Mouse (Mus musculus): ENCODE measurements around the gene Sash1. TPM values are rescaled to one million over a fixed set of nuclear protein-coding genes. Genes with fewer than 3 reads are reported as not detected.

Sash1 gene
- polyA plus RNA-seq, 1 experiment from 2014 or later: 6.2 TPM

DNA sequence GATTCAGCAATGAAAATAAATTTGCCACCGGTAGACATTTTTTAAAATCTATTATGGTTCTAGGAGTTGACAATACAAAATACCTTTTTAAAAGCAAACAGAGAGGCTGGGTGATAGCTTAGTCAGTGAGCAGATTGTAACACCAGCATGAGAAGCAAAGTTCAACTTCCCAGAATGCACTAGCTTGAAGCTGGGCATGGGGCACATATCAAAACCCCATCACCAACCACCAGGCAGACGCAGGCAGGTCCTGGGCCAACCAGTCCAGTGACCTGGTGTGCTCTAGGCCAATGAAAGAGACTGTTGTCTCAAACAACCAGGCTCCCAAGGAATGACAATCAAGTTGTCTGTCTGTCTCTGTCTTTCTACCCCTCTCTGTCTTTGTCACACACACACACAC lies 98.6 kb downstream of the Sash1 start:
- Histone ChIP-seq H3K27me3 (replicated peaks; ENCODE audit: control insufficient read depth, insufficient read depth, low read length) (no peaks in the 10 kb centered on the region), H3K4me1 (ENCODE audit: control insufficient read depth, insufficient read depth, low read length) (0 out of 2 replicates have a peak, but pooled peaks cover 4% of the 10 kb centered on the region), H3K9ac (ENCODE audit: low read depth, low read length) (no peak overlapping the region), H3K27ac (replicated peaks; ENCODE audit: low read depth, low read length) (no peak overlapping the region), H3K4me3 (ENCODE audit: low read depth, low read length) (no peak overlapping the region), H3K4me2 (ENCODE audit: low read depth, low read length) (no peak overlapping the region), H3K36me3 (ENCODE audit: control insufficient read depth, insufficient read depth, low read length) (peaks cover 3% of the 10 kb centered on the region; the same call in 1 of the 2 replicates), H3K9me3 (ENCODE audit: control insufficient read depth, low read length) (no peaks in the 10 kb centered on the region)
- ATAC-seq (ENCODE audit: low read depth): no peak
- WGBS: 61% methylated on average over 2 of the region's 2 CpGs
- DNase-seq (ENCODE audit: low spot score): no peak

DNA sequence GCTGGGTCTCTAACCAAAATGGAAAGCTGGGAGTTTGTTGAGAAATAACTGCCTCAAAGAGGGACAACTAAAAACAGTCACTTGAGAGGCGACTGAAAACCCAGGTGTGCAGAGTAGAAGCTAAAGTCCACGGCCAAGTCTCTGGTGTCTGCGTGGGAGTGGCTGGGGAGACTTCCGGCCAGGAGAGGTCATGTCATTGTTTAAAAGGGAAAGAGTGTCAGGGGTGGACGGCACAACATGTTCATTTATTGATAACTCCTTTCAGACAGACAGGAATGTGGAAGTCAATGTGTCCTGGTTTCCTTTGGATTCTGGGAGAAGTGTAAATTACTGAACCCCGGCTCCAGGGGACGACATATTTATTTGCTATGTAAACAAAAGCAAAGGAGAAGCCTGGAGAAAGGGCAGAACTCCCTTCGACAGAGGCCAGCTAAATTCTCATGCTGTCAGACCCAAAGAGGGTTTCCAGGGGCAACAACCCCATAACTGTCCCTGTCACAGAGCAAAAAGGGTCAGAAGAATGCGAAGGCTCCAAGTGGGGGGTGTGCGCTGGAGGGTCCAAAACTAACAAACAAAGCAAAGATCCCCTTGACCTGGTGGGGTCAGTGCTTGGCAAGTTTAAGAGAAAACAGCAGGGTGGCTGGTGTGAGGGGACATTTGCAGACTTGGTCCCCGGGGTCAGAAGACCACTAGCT lies 100.3 kb downstream of the Sash1 start:
- Histone ChIP-seq H3K4me3 (ENCODE audit: low read depth, low read length) (no peak overlapping the region), H3K27ac (replicated peaks; ENCODE audit: low read depth, low read length) (no peak overlapping the region), H3K36me3 (ENCODE audit: control insufficient read depth, insufficient read depth, low read length) (peaks cover 4% of the 10 kb centered on the region; the same call in 1 of the 2 replicates), H3K4me1 (ENCODE audit: control insufficient read depth, insufficient read depth, low read length) (0 out of 2 replicates have a peak, but pooled peaks cover 4% of the 10 kb centered on the region), H3K9me3 (ENCODE audit: control insufficient read depth, low read length) (no peaks in the 10 kb centered on the region), H3K4me2 (ENCODE audit: low read depth, low read length) (no peak overlapping the region), H3K9ac (ENCODE audit: low read depth, low read length) (no peak overlapping the region), H3K27me3 (replicated peaks; ENCODE audit: control insufficient read depth, insufficient read depth, low read length) (no peaks in the 10 kb centered on the region)
- 47% methylated on average over 11 of the region's 11 CpGs for WGBS
- DNase-seq (ENCODE audit: low spot score): no peak
- no peak for ATAC-seq (ENCODE audit: low read depth)

DNA sequence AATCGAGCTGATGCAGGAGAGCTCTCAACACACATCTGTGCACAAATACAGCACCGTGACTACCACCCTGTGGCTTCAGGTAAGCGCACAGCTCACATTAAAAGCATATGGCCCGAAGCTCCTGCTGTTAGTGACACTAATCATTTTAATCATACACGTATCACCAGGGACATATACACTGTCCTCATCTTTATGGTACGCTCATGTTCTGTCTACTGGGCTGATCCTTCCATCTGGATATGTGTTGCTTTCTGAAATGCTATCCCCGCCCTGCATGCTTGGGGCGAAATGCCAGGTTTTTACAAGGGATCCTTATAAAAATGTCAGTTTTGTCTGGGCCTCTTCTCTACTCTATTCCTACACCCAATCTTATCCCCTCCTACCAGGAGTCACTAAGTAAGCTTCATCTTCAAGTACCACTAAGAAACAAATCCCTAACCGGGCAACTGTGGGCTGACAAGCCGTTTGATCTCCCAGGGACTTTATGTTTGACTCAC lies 103.9 kb downstream of the Sash1 start:
- Histone ChIP-seq H3K36me3 (ENCODE audit: control insufficient read depth, insufficient read depth, low read length) (peaks cover 14% of the 10 kb centered on the region), H3K27me3 (replicated peaks; ENCODE audit: control insufficient read depth, insufficient read depth, low read length) (no peaks in the 10 kb centered on the region), H3K27ac (replicated peaks; ENCODE audit: low read depth, low read length) (no peak overlapping the region), H3K9ac (ENCODE audit: low read depth, low read length) (no peak overlapping the region), H3K4me1 (ENCODE audit: control insufficient read depth, insufficient read depth, low read length) (0 out of 2 replicates have a peak, but pooled peaks cover 4% of the 10 kb centered on the region), H3K9me3 (ENCODE audit: control insufficient read depth, low read length) (no peaks in the 10 kb centered on the region), H3K4me2 (ENCODE audit: low read depth, low read length) (no peak overlapping the region), H3K4me3 (ENCODE audit: low read depth, low read length) (no peak overlapping the region)
- 57% methylated on average over 10 of the region's 10 CpGs for WGBS
- no peak for ATAC-seq (ENCODE audit: low read depth)
- peak; percentile 60 for DNase-seq (ENCODE audit: low spot score)

DNA sequence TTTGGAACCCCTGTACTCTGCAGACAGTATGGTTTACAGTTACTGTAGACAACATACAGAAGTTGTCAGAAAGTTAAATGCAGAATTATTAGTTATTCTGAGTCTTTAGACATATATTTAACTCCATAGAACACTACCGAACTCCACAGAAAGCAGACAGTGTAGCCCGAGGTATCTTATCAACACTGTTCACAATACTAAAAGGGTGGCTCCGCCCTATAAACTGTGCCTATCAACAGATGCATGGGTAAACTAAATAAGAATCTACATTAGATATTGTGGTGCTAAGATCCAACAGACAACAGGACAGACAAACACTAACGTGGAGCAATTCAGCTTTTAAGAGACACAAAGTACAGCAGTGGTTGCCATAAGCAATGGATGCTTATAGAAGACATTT lies 106.0 kb downstream of the Sash1 start:
- no peak for ATAC-seq (ENCODE audit: low read depth)
- peaks cover 20% of the 10 kb centered on the region for H3K36me3 ChIP-seq (ENCODE audit: control insufficient read depth, insufficient read depth, low read length)
- no peak overlapping the region for H3K4me3 ChIP-seq (ENCODE audit: low read depth, low read length)
- no peaks in the 10 kb centered on the region for H3K9me3 ChIP-seq (ENCODE audit: control insufficient read depth, low read length)
- DNase-seq (ENCODE audit: low spot score): no peak
- no peak overlapping the region for H3K4me2 ChIP-seq (ENCODE audit: low read depth, low read length)
- no peak overlapping the region for H3K9ac ChIP-seq (ENCODE audit: low read depth, low read length)
- 98% methylated on average over 4 of the region's 4 CpGs for WGBS
- H3K4me1 ChIP-seq (ENCODE audit: control insufficient read depth, insufficient read depth, low read length): no peaks in the 10 kb centered on the region
- H3K27me3 ChIP-seq (replicated peaks; ENCODE audit: control insufficient read depth, insufficient read depth, low read length): no peaks in the 10 kb centered on the region
- H3K27ac ChIP-seq (replicated peaks; ENCODE audit: low read depth, low read length): no peak overlapping the region

DNA sequence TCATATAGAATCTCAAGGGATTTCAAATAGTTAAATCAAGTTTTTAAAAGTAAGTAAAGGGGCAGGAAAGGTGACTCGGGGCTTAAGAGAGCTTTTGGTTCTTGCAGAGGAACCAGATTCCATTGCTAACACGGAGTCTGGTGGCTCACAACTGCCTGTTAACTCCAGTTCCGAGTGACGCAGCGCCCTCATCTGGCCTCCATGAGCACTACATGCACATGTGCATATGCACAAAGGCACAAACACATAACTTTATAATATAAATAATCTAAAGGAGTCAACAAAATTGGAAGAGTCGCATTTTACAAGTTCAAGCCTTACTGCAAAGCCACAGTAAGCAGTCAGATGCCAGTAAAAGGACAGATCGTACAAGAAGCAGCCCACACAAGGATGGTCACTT lies 107.0 kb downstream of the Sash1 start:
- 89% methylated on average over 7 of the region's 7 CpGs for WGBS
- Histone ChIP-seq H3K9me3 (ENCODE audit: control insufficient read depth, low read length) (no peaks in the 10 kb centered on the region), H3K27ac (replicated peaks; ENCODE audit: low read depth, low read length) (no peak overlapping the region), H3K4me1 (ENCODE audit: control insufficient read depth, insufficient read depth, low read length) (no peaks in the 10 kb centered on the region), H3K4me2 (ENCODE audit: low read depth, low read length) (no peak overlapping the region), H3K9ac (ENCODE audit: low read depth, low read length) (no peak overlapping the region), H3K4me3 (ENCODE audit: low read depth, low read length) (no peak overlapping the region), H3K36me3 (ENCODE audit: control insufficient read depth, insufficient read depth, low read length) (peaks cover 20% of the 10 kb centered on the region), H3K27me3 (replicated peaks; ENCODE audit: control insufficient read depth, insufficient read depth, low read length) (no peaks in the 10 kb centered on the region)
- no peak for DNase-seq (ENCODE audit: low spot score)
- ATAC-seq (ENCODE audit: low read depth): no peak

DNA sequence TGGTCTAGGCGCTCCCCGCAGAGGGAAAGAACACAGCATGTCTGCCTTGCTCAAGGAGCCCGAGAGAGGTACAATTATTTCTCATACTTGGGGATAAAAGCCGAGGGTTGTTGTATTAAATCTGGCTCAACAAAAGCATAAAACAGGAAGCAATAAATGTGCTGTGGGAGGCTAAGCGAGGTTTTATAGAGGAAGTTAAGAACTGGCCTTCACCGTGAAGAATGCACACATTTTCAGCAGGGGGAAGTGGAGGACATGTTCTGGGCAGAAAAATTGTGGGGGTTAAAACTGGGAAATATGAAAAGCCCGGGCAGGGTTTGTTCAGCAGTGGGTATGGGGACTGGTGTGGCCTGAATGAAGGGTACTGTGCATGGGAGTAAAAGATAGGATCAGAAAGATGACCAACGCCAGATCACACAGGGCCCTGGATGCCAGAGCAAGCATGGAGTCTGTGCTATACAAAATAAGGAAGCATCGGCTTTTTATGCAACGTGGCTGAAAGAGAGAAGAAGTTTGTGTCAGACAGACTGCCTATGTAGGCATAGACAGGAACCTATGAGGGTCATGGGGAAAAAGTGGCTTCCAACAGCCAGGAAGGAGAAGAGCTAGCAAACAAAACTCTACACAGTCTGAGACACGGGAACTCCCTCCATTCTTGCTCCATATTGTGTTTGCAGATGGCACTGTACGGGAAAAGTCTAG lies 108.2 kb downstream of the Sash1 start:
- H3K27ac ChIP-seq (replicated peaks; ENCODE audit: low read depth, low read length): no peak overlapping the region
- no peak overlapping the region for H3K4me2 ChIP-seq (ENCODE audit: low read depth, low read length)
- H3K27me3 ChIP-seq (replicated peaks; ENCODE audit: control insufficient read depth, insufficient read depth, low read length): no peaks in the 10 kb centered on the region
- H3K9me3 ChIP-seq (ENCODE audit: control insufficient read depth, low read length): no peaks in the 10 kb centered on the region
- 89% methylated on average over 12 of the region's 12 CpGs for WGBS
- ATAC-seq (ENCODE audit: low read depth) (no peak), DNase-seq (ENCODE audit: low spot score) (no peak)
- H3K36me3 ChIP-seq (ENCODE audit: control insufficient read depth, insufficient read depth, low read length): peaks cover 20% of the 10 kb centered on the region
- no peak overlapping the region for H3K4me3 ChIP-seq (ENCODE audit: low read depth, low read length)
- no peak overlapping the region for H3K9ac ChIP-seq (ENCODE audit: low read depth, low read length)
- H3K4me1 ChIP-seq (ENCODE audit: control insufficient read depth, insufficient read depth, low read length): no peaks in the 10 kb centered on the region

DNA sequence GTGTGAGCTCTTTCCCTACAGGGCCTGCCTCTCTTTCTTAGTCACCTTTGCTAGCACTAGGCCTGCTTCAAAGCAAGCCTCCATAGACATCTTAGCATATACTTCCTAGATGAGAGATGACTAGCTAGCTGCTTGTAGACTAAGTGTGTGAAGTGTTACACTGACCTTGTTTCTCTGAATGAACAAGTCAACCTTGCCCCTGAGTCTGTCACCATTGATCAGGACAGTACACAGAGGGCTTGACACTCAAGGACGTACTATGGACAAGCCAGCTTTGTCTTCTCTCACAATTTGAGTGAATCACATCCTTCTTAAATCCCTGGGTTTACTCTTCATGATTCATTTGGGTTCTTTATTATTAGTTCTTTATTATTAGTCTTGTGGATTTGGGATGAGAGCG lies 109.1 kb downstream of the Sash1 start:
- H3K4me1 ChIP-seq (ENCODE audit: control insufficient read depth, insufficient read depth, low read length): no peaks in the 10 kb centered on the region
- no peak for DNase-seq (ENCODE audit: low spot score)
- no peak overlapping the region for H3K4me2 ChIP-seq (ENCODE audit: low read depth, low read length)
- no peaks in the 10 kb centered on the region for H3K9me3 ChIP-seq (ENCODE audit: control insufficient read depth, low read length)
- no peak overlapping the region for H3K9ac ChIP-seq (ENCODE audit: low read depth, low read length)
- no peaks in the 10 kb centered on the region for H3K27me3 ChIP-seq (replicated peaks; ENCODE audit: control insufficient read depth, insufficient read depth, low read length)
- H3K4me3 ChIP-seq (ENCODE audit: low read depth, low read length): no peak overlapping the region
- peaks cover 20% of the 10 kb centered on the region for H3K36me3 ChIP-seq (ENCODE audit: control insufficient read depth, insufficient read depth, low read length)
- WGBS: 91% methylated on average over 2 of the region's 2 CpGs
- no peak overlapping the region for H3K27ac ChIP-seq (replicated peaks; ENCODE audit: low read depth, low read length)
- no peak for ATAC-seq (ENCODE audit: low read depth)

DNA sequence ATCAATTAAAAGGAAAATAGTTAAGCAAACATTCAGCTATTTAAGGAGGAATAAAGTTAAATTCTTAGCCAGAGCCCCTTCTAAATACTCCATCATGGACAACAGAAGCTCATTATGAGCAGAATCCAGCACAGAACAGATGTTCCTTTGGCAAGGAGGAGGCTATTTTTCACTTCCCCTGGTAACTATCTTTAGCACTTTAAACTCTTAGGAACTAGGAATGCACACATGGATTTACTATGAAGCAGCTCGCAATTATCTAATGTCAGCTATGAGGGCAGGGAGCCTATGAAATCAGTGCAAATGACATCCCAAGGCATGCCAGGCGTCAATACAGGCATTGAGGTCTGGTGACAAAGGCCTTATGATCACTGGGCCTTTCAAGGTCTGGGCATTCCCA lies 110.1 kb downstream of the Sash1 start:
- no peak overlapping the region for H3K4me3 ChIP-seq (ENCODE audit: low read depth, low read length)
- 80% methylated on average over 2 of the region's 2 CpGs for WGBS

More for the DNA sequence above, 110.1 kb downstream of the Sash1 start:
- Histone ChIP-seq H3K27ac (replicated peaks; ENCODE audit: low read depth, low read length) (no peak overlapping the region), H3K9me3 (ENCODE audit: control insufficient read depth, low read length) (no peaks in the 10 kb centered on the region), H3K9ac (ENCODE audit: low read depth, low read length) (no peak overlapping the region), H3K36me3 (ENCODE audit: control insufficient read depth, insufficient read depth, low read length) (peaks cover 20% of the 10 kb centered on the region), H3K27me3 (replicated peaks; ENCODE audit: control insufficient read depth, insufficient read depth, low read length) (no peaks in the 10 kb centered on the region), H3K4me1 (ENCODE audit: control insufficient read depth, insufficient read depth, low read length) (no peaks in the 10 kb centered on the region), H3K4me2 (ENCODE audit: low read depth, low read length) (no peak overlapping the region)
- DNase-seq (ENCODE audit: low spot score): peak; percentile 22
- no peak for ATAC-seq (ENCODE audit: low read depth)
